Mouse (Mus musculus) heart, postnatal 25 days (tissue): Measurements from ENCODE around the gene Asap2. TPM values are rescaled to one million over a fixed set of nuclear protein-coding genes. Genes with fewer than 3 reads are reported as not detected.

Experiments used
- DNase-seq: peaks from one replicate; pipeline ENCODE4 v3.0.0; 2022; ENCODE audit warnings: low spot score
- intact Hi-C: fragments of 180-260 bp; cut with DNase I; formaldehyde crosslinking; loops from one replicate; pipeline ENCODE4 v1.15.1; 2025
- total RNA-seq, 2 experiments: library from RNA; stranded (reverse); gene quantifications; 2 replicates each; pipeline ENCODE4 v1.2.3; 2021

The Asap2 gene
- total RNA-seq, 2 experiments from 2014 or later, result 11.8 to 12.2 TPM

- intact Hi-C loops, result no loop called here
- DNase-seq, result no peak
Observed at GRCm38 (mm10) chr12:21163706-21164105, 173.4 kb downstream of the Asap2 start.

GRCm38 (mm10) chr12:21164251-21164650 is 174.0 kb downstream of the Asap2 start:
- intact Hi-C loops, result no loop called here

DNA sequence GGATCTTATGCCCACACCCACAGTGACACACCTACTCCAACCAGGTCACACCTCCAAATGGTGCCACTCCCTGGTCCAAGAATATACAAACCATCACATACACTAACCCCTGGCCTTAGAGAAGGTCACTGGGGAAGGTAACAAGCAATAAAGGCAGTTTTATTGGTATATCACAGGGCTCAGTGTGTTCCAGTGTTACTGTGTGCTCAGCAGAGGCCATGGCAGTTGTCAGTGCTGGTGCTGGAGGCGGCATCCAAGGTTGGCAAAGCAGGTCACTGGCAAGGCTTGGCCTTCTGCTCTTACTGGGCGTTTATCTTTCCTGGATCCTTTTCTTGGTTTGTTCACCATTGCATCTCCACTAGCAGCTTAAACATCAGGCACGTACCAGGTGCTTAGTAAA is 174.9 kb downstream of the Asap2 start:
- intact Hi-C loops, result no loop called here
- DNase-seq, result no peak

More at GRCm38 (mm10) chr12:21164251-21164650, 174.0 kb downstream of the Asap2 start:
- no peak for DNase-seq

DNA sequence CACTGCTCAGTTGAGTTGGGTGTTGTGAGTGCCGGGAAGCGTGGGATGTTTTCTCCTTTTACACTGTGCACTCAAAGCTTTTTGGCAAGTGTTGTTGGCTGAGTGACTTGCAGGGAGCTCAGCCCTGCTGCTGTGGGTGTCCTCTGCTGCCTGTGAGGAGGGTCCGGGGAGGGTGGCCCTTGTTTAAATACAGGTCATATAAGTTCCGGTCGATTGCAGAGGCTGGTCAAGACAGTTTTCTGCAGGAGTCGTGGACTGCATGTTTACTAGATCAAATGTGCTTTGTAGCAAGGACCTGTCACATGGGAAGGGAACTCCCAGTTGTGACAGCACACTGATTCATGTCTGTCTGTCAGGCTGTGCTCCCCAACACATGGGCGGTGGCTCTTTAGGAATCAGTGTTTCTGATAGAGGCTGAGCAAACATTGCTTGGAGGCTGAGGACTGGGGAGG is 175.7 kb downstream of the Asap2 start:
- DNase-seq, result no peak
- intact Hi-C loops, result no loop called here

DNA sequence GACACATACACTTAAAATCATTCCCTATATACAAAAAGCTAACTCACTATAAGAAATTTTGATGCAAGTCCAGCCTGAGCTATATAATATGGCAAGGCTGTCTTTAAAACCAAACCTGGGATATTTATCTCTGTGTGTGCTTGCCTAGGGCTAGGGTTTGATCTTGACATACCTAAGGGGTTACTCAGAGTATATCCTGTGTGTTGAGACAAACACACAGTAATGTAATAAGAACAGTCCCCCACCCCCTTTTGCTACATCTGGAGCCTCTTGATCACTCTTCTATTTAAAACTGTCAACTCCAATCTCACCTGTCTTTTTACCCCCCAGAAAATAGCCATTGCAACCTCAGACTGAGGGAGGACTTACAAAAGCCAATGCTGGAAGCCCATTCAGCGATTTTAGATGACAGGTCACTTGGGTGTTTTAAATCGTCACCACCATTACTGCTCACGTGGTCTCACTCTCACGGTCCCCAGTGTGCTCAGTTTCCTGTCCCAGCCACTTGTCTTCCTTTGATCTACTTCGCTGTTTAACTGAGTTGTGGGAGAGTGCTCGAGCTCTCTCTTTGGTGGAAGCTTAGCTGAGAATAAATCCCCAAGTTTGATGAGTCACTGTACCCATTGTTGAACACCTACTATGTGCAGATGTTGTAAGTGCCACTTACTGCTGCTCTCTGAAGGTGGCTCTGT is 176.8 kb downstream of the Asap2 start:
- no peak for DNase-seq
- intact Hi-C loops, result no loop called here

GRCm38 (mm10) chr12:21167741-21168140 is 177.5 kb downstream of the Asap2 start:
- intact Hi-C loops, result no loop called here
- DNase-seq, result no peak

DNA sequence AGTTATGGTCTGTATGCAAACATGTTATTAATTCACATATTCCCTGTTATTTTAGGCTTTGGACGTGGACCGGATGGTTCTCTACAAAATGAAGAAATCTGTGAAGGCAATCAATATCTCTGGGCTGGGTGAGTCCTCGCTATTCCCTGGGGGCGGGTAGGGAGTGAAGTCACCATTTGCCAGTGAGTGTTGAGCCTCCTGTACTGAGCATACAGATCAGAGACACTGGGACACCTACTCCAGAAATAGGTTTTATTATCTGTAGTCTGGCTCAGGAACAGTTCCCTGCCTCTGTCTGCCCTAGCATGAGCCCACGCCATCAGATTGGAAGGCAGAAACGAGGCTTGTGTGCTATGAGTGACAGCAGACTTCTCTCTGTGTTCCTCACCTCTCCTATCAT is 177.9 kb downstream of the Asap2 start:
- DNase-seq, result no peak

GRCm38 (mm10) chr12:21171776-21172490 is 181.7 kb downstream of the Asap2 start:
- intact Hi-C loops, result no loop called here
- peak; percentile 28 for DNase-seq

More for the DNA sequence above, 177.9 kb downstream of the Asap2 start:
- intact Hi-C loops, result no loop called here

DNA sequence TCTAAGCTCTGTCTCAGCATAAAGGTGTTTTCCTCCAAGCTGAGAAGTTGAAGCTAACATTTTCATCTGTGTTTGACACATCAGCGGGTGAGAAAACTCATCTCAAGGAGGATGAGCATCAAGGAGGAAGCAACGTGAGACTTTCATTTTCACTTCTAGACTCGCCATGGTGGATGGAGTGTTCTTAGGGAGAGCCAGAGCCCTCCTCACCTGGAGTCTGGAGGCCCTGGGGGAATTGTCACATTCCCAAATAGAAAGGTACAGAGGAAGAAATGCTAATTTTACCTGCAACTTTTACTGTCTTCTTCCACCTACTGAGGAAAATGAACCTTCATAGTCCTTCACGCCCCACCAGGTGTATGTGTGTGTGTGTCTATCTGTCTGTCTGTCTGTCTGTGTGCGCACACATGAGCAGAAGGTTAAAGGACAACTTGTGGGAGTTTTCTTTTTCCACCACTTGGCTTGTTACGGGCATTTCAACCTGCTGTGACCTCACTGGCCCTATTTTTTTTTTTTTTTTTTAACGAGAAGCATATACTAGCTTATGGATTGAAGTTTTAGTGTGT is 183.7 kb downstream of the Asap2 start:
- intact Hi-C loops, result no loop called here
- no peak for DNase-seq

- no peak for DNase-seq
- intact Hi-C loops, result no loop called here
Observed at GRCm38 (mm10) chr12:21176399-21176798, 186.1 kb downstream of the Asap2 start.

DNA sequence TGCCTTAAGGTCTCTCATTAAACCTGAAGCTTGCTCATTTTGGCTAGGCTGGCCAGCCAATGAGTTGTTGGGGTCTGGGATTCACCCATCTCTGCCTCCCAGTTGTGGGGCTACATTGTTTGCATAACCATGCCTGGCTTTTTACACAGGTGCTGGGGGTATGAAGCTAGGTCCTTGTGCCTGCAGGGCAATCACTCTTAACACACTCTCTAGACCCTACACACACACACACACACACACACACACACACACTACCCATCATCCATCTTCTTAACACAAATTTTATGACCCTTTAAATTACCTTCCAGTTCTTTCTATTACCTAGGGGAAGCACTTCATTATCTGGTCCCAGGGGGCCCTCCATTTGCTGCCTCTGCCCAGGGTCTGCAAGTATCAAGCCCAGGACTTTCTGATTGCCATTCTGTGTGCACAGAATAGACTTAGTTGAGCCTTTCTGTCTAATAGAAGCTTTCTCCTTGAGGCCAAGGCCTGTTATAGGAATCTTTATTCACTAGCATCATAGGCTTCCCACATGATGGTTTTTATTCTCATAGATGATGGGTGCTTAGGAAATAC is 187.0 kb downstream of the Asap2 start:
- intact Hi-C loops, result no loop called here
- DNase-seq, result no peak

DNA sequence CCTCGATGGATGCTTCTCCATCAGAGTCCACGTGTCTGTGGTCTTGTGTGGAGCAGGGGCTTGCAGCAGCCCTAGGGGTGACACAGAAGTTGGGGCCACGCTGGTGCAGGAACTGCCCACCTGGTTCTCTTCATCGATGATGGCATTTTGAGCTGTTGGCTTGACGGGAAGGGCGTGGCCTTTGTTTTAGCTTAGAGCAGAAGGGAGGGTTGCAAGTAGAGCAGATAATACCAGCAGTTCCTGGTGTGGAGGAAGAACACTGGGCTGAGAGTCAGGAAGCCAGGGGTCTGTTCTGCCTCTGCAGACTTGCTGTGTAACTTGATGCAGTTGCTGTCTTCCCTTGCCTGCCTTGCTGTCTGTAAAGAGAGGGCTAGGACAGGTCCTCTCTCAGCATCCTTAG is 189.8 kb downstream of the Asap2 start:
- intact Hi-C loops, result no loop called here
- DNase-seq, result no peak

DNA sequence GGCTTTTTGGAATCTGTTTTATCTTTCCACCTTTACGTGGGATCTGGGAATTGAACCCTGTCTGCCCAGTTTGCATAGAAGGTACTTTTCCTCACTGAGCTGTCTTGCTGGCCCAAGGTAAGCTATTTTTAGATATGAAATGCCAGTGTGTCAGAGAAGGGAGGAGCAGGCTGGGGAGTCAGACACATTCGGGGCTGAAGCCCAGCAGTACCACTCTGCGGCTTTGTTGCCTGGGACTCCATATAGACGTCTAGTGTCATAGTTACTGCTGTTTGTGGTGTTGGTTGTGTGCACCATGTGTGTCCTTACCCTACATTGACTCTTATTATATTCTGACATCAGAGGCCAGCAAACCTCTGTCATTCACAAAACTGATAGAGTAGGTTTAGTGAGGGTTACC is 192.5 kb downstream of the Asap2 start:
- no peak for DNase-seq
- intact Hi-C loops, result no loop called here

DNA sequence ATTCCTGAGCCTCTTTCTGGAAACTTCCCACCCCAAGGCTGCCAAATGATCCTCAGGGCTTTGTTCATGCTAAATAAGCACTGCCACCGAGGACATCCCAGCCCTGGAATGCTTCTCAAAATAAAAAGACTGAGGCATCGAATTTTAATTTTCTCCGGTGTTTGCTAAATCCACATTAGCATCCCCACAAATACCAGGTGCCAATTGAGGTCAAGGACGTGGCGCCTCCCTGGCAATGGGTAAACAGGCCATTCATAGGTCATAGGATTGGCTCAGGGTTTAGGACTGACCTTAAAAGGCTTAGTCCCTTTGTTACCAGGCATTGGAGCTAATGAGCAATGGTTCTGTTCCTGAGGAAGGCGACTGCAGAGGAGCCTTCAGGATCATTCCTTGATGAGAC is 193.1 kb downstream of the Asap2 start:
- intact Hi-C loops, result no loop called here
- no peak for DNase-seq

GRCm38 (mm10) chr12:21186145-21186544 is 195.9 kb downstream of the Asap2 start:
- intact Hi-C loops, result no loop called here
- DNase-seq, result no peak

DNA sequence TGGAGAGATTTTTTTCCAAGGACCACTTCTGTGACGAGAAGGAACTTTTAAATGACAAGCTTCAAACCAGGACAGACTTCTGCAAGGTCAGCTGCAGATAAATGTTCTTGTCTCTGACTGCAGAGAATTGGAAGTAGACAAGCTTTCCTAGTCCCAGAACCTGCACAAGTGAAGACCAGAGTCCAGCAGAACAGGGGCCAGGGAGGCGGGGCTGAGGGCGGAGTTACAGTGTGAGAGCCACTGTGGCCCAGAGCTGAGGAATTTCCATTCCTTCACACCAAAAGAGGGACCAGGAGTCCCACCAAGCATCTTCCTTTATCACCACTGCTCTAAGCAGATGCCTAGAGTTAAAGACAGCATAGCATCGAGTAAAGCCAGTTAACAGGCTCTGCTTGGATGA is 198.6 kb downstream of the Asap2 start:
- intact Hi-C loops, result no loop called here
- DNase-seq, result peak; percentile 38

DNA sequence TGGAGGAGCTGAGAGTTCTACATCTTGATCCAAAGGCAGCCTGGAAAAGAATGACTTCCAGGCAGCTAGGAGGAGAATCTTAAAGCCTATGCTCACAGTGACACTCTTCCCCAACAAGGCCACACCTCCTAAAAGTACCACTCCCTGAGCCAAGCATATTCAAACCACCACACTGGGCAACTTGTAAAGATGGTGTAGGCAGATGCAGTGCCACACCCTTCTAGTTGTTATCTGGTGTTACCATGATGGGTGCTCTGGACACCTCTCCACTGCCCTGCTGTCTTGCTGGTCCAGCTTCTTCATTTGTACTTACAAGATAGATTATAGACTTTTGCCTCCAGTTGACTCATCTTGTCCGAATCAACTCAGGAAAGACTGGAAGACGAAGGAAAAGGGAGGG is 201.3 kb downstream of the Asap2 start:
- no peak for DNase-seq

GRCm38 (mm10) chr12:21195497-21195896 is 205.2 kb downstream of the Asap2 start:
- DNase-seq, result no peak
- intact Hi-C loops, result no loop called here

More for the DNA sequence above, 201.3 kb downstream of the Asap2 start:
- intact Hi-C loops, result no loop called here

- intact Hi-C loops, result no loop called here
Observed at GRCm38 (mm10) chr12:21196420-21196819, 206.2 kb downstream of the Asap2 start.

DNA sequence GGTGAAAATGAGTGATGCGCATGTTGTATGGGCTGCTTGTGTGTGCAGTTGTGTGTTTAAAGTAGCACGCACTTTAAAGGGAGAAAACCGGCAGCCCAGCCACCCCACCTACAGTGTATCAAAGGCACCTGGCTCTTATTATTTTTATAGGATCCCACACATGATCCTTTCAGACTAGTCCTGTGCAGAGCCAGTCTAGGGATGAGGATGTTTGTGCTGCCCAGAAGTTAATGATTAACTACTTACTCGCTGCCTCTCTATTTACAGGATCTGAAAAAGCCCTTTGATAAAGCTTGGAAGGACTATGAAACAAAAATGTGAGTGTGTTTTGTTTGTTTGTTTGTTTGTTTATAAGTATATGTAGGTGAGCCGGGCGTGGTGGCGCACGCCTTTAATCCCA is 210.4 kb downstream of the Asap2 start:
- no peak for DNase-seq
- intact Hi-C loops, result no loop called here

More at GRCm38 (mm10) chr12:21196420-21196819, 206.2 kb downstream of the Asap2 start:
- no peak for DNase-seq
